Mouse (Mus musculus): ENCODE measurements at regions not wholly inside any gene's neighbourhood (a gene's known extent, or its start where the extent isn't known, plus 50 kb on each side); places are given as distances from the start of the nearest gene placed in this dataset.
A peak's percentile ranks its signal among the peaks of the same experiment; 100 is the strongest.
"Not testable (repeated sequence)": the region's sequence is repeated elsewhere in the genome, so short reads cannot be mapped to it uniquely, and the experiment has no call there.

DNA sequence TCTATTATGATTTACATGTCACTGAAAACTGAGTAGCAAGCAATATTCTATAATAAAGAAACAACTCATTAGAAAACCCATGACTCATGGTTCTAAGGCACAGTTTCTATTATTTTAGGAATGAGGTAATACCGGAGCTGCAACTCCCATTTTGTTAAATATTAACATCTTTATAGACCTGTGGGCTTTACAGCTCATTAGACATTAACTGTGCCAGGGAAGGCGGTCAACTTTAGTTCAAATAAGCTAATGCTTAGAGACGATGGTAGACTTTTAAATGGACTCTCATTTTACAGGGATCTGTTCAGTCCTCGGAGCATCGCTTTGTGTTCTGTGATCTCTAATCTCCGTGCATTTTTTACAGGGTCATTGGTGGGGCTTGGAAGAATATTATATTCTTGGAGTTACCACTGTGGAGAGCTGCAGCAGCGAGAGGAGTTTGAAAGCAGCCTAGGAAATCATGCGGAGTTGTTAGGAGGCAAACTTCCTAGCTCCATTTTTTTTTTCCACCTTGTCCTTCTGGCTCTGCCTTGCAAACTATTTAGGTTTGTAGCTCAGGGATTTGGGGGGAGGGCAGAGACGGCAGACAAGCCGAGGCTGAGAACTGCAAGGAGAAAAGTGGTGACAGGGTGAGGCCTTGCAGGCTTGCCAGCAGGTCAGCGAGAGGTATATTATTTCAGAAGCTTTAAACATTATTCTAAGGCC is 276.2 kb upstream of the Pbx1 start:
- no peak for DNase-seq (ENCODE audit: extremely low read depth, insufficient read length, low spot score)

GRCm38 (mm10) chr1:168697386-168697785 is 265.3 kb upstream of the Pbx1 start:
- DNase-seq (ENCODE audit: extremely low read depth, insufficient read length, low spot score) = no peak

GRCm38 (mm10) chr1:168686821-168687220 is 254.8 kb upstream of the Pbx1 start:
- DNase-seq (ENCODE audit: extremely low read depth, insufficient read length, low spot score) = no peak

GRCm38 (mm10) chr1:168685147-168685546 is 253.1 kb upstream of the Pbx1 start:
- DNase-seq (ENCODE audit: extremely low read depth, insufficient read length, low spot score) = no peak

DNA sequence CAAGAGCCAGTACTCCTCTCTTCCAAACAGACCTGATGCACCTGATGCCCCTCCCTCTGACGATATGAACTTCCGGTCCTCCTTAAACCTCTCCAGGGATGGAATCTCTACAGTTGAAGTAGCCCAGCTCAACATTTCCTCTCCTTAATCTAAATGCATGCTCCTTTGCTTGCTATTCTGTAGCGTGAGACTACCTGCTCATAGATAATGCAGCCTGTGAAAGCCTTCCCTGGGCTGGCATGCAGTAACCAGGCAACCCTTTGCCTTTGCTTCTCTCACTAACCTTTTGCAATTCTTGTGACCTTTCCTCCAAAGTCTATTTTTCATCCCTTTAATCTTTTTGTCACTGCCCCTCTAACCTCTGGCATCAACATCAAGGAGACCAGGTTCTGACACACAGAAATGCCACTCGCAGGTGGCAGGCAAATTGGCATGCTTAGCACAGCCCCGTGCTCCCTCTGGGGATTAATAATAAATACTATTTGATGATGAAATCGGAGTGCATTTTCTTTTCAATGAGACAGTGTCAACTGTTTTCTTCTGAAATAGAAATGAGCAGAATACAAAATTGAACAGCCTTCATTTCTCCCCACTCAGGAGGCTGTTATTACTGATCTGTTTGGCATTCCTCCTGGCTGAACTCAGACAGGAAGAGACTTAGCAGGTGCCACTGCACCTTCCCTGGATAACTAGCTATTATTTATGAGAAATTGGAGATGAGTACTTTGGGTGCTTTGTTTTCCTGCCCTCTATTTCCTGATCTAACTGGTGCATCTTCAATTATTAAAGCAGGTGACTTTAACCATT is 249.8 kb upstream of the Pbx1 start:
- no peak for DNase-seq (ENCODE audit: extremely low read depth, insufficient read length, low spot score)

GRCm38 (mm10) chr1:168680674-168681073 is 248.6 kb upstream of the Pbx1 start:
- DNase-seq (ENCODE audit: extremely low read depth, insufficient read length, low spot score) = no peak

- no peak for DNase-seq (ENCODE audit: extremely low read depth, insufficient read length, low spot score)
Observed at GRCm38 (mm10) chr1:168676418-168677413, 244.6 kb upstream of the Pbx1 start.

- no peak for DNase-seq (ENCODE audit: extremely low read depth, insufficient read length, low spot score)
Observed at GRCm38 (mm10) chr1:168675741-168676140, 243.7 kb upstream of the Pbx1 start.

DNA sequence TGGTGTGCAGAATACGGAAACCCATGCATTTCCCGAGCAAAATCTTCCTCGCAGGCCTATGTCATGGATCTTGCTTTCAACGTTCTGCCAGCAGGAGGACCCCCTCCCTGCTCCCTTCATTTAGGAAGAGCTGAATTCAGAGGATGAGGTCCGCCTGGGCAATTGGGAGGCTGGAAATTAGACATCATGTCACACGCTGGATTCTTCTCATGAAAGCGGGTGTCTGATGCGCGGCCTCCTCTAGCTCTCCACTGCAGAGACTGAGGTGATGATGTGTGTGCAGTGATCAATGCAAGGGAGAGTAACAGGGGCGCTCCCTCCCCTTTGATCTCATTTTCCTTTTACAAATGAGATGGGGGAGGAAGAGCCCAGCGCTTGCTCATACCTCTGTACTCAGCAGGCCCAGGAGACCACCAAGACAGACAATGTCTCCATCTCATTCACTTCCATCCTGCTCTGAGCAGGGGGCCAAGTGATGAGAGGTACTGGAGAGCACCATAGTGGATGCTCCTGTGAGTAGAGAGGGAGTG is 230.8 kb upstream of the Pbx1 start:
- DNase-seq (ENCODE audit: extremely low read depth, insufficient read length, low spot score) = no peak

- DNase-seq (ENCODE audit: extremely low read depth, insufficient read length, low spot score) = no peak
Observed at GRCm38 (mm10) chr1:168660956-168661355, 228.9 kb upstream of the Pbx1 start.

- no peak for DNase-seq (ENCODE audit: extremely low read depth, insufficient read length, low spot score)
Observed at GRCm38 (mm10) chr1:168659578-168659977, 227.5 kb upstream of the Pbx1 start.

DNA sequence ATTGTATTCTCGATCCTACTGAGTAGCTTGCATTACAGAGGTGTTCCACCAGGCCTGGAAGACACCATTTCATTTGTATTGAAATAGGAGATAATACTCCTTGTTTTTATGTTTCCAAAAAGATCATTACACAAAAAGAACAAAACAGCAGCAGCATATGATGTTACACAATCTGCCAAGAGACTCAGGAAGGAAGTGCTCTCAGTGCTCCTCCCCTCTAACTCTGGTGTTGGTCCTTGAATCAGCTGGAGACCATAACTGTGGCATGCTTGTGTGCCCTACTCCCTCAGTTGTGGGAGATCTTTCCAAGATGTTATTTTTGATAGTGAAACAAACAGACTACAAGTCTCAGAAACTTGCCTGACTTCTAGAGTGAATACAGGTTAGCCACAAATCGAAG is 200.8 kb upstream of the Pbx1 start:
- DNase-seq (ENCODE audit: extremely low read depth, insufficient read length, low spot score) = no peak

DNA sequence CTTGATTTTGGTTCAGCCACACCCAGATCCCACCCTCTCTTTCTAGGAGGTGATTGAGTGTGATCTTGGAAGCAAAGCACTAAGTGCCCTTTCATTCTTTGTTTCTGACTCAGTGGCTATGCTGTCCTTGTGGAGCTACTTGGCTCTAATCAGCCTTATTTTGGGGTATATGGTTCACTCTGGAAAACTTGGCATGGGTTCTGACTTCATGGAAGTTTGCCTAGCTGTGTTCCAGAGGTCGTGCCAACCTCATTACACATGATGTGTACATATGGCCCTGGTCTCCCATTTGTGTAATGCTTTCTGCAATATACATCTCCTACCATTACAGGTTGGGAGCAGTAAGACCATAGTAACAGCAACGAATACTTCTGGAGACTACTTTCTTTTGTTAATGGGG is 199.9 kb upstream of the Pbx1 start:
- DNase-seq (ENCODE audit: extremely low read depth, insufficient read length, low spot score) = no peak

DNA sequence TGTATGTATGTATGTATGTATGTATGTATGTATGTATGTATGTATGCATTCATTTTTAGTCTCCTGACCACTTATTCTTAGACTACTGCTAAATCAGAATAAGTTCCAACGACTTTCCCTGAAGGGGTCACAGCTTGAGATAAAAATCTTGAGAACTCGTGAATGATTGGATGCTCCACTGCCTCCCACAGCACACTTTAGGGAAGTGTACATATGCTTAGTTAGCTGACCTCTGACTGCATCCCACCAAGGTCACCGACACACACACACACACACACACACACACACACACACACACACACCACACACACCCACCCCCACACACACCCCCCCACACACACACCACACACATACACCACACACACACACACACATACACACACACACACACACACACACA is 169.9 kb upstream of the Pbx1 start:
- not testable (repeated sequence) for DNase-seq (ENCODE audit: extremely low read depth, insufficient read length, low spot score)

- DNase-seq (ENCODE audit: extremely low read depth, insufficient read length, low spot score) = no peak
Observed at GRCm38 (mm10) chr1:168600461-168601160, 168.5 kb upstream of the Pbx1 start.

DNA sequence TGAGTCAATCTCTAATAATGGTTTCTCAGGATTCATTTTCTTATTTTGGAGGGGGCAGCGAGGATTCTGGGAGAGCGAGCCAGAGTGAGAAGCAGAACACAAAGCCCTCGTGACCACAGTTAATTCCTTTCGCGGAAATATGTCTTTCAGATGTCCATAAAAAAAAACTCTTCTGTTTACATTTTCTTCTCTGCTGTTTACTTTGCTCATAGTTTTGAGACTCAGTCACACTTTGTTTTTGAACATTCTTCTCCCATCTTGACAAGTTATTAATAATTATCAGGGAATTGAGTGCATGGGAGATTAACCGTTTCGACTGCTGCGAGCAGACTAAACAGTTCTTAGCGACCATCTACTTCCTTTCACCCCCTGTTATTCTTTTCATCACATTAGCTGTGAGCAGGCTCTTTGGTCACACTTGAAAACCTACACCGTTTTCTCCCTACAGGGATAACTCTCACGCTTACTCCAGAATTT is 166.2 kb upstream of the Pbx1 start:
- no peak for DNase-seq (ENCODE audit: extremely low read depth, insufficient read length, low spot score)

DNA sequence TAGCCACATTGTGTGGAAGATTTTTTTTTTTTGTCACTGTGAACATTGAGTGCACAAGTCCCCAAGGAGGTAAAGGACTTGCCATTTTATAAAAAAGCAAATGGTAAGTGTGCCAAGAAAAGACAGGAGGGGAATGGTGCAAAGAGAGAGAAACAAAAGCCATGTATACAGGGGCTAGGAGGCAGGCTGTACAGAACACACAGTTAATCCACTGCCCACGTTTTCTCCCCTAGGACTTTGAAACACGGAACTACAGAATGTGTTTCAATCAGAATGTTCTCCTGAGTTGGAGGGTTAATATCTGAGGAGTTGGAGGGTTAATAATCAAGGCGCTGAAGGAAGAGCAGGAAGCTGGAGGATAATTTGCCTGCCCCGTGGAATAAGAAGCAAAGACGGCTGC is 165.4 kb upstream of the Pbx1 start:
- no peak for DNase-seq (ENCODE audit: extremely low read depth, insufficient read length, low spot score)

GRCm38 (mm10) chr1:168584137-168584536 is 152.1 kb upstream of the Pbx1 start:
- peak; percentile 78 for DNase-seq (ENCODE audit: extremely low read depth, insufficient read length, low spot score)

DNA sequence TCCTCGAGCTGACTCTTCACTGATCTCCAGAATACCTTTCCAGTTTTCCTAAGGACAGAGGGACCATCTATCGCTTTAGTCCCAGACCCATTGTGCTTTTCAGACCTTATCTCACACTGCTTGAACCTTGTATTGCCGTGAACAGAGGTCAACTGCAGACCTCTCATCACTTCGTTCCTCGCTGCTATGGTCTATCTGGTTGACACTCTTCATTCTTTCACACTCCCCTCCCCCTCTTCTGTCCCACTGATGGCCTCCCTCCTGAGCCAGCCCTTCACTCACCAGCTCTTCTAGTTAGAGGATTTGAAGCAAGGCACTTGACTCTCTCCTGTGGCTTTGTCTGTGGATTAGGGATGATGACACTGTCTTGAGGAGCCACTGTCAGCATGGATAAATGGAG is 150.4 kb upstream of the Pbx1 start:
- no peak for DNase-seq (ENCODE audit: extremely low read depth, insufficient read length, low spot score)

- DNase-seq (ENCODE audit: extremely low read depth, insufficient read length, low spot score) = no peak
Observed at GRCm38 (mm10) chr1:168569930-168570515, 138.0 kb upstream of the Pbx1 start.

Data from 3134 (cell line).